Mouse (Mus musculus) embryo, embryonic 10.5 days (tissue): ENCODE data around the gene Vps29.

ENCODE experiments used
- DNase-seq: peaks from one replicate; pipeline ENCODE4 v3.0.0-alpha.2; 2015; ENCODE audit warnings: low spot score

Vps29 gene

DNA sequence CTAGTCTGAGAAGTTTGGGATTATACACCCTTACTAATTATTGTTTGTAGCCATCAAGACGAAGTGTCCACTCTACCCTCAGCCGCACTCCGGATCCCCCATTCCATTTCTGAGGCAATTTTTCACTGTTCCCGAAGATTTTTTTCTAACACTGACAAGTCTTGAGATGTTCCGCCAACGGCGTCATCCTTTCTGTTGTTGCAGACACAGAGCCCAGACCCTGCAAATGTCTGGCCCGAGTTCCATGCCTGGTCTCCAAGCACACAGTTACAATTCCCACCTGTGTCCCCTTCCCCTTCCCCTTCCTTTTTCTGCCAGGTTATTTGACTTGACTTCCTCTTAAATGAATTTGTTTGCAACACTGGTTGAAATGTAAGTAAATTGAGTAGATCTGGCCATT is 45.7 kb downstream of the Vps29 start:
- DNase-seq = no peak

DNA sequence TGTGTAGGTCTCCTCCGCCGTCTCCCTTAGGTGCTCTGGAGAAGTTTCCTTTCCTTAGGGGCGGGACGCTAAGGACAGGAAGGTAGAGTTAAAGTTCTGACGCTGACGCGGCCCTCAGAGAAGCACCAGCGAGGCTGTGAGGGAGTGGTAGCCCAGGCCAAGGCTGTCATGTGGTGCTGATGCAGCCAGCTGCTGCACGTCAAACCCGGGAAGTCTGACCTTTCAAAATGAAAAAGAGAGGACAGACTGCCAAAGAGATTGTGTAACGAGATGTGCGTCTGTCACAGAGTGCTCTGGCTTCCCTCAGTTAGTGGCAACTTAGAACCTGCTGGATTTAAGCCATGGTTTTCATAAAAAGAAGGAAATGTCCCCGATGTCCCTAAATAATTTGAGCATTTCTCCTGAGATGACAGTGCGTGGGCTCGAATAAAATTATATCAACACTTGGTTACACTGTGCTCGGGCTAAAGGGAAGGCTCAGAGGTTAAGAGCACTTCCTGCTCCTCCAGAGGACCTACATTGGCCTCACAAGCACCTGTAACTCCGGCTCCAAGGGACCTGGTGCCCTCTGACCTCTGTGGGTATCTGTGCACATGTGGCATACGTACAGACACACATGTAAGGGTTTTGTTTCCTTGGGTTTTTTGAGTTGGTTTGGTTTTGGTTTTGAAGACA is 46.6 kb downstream of the Vps29 start:
- no peak for DNase-seq

GRCm38 (mm10) chr5:122401303-122401640 is 47.1 kb downstream of the Vps29 start:
- peak; percentile 73 for DNase-seq

- no peak for DNase-seq
These were observed 48.0 kb downstream of the Vps29 start for GRCm38 (mm10) chr5:122402160-122402559.

GRCm38 (mm10) chr5:122402772-122403171 is 48.6 kb downstream of the Vps29 start:
- DNase-seq = no peak

DNA sequence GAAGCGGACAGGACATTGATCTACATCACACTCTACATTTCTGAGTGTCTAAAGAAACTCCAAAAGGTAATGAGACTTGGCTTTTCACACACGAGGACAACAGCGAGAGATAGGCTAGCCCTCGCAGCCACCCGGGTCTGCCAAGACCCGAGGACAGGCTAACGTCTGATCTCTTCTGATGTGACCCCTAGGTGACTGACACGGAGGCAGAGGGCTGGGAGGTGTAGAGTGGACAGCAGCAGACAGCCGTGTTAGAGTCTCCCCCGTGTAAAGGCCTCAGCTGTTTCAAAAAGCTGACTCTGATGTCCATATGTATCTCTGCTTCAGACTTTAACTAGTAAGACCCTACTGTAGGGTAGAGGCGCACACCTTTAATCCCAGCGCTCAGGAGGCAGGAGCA is 49.2 kb downstream of the Vps29 start:
- DNase-seq = no peak

- DNase-seq = no peak
These were observed 51.4 kb downstream of the Vps29 start for GRCm38 (mm10) chr5:122405537-122405936.

- no peak for DNase-seq
These were observed 55.8 kb downstream of the Vps29 start for GRCm38 (mm10) chr5:122409692-122410645.

GRCm38 (mm10) chr5:122411892-122412291 is 57.7 kb downstream of the Vps29 start:
- no peak for DNase-seq

DNA sequence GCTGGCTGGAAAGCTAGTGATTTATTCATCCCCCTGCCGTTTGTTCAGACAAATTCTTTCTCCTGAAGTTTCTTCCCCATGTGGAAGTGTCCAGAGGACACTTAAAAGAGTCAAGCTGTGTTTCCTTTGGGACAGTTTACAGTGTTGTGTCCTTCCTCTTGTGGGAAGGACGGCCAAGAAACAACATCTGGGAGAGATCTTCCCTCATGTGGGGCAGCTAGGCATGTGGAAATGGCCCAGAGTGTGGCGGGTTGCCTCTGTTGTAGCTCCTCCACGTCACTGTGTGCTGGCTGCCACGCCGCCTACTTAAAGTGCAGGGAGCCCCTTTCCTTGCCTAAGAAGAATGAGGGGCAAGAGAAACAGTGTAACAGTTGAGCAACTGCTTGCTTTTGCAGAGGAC is 58.7 kb downstream of the Vps29 start:
- DNase-seq = no peak

GRCm38 (mm10) chr5:122414351-122414750 is 60.2 kb downstream of the Vps29 start:
- DNase-seq = no peak
